Mouse (Mus musculus) myocyte (in vitro differentiated cells): ENCODE results near the gene Trib3.

ENCODE experiments used
- E2F4 ChIP-seq: IDR thresholded peaks from one replicate; pipeline ENCODE4 v1.6.1; 2011; ENCODE audit warnings: mild to moderate bottlenecking, control low read depth, moderate library complexity; ENCODE audit not compliant: insufficient read depth
- MAX ChIP-seq: IDR thresholded peaks from one replicate; pipeline ENCODE4 v1.6.1; 2011; ENCODE audit warnings: low read depth, mild to moderate bottlenecking, control low read depth
- USF1 ChIP-seq: IDR thresholded peaks from one replicate; pipeline ENCODE4 v1.6.1; 2011; ENCODE audit warnings: low read depth, mild to moderate bottlenecking, control low read depth, moderate library complexity

GRCm38 (mm10) chr2:152288046-152288445 lies 55.8 kb downstream of the Trib3 start:
- TF ChIP-seq MAX = no peak
- no peak for TF ChIP-seq E2F4
- no peak for TF ChIP-seq USF1
